Mouse (Mus musculus) adrenal gland, adult 18-20 months (tissue): ENCODE results near the gene Atxn1. TPM values are rescaled to one million over a fixed set of nuclear protein-coding genes. Genes with fewer than 3 reads are reported as not detected.

ENCODE experiments used
- DNase-seq, 2 experiments: peaks; one replicate each; pipeline ENCODE4 v3.0.0; 2021 to 2022; ENCODE audit warnings: low spot score in 2 of 2
- total RNA-seq, 2 experiments: library from RNA; stranded (reverse); gene quantifications; 1 replicate in 1 of 2; 2 replicates in 1 of 2; pipeline ENCODE4 v1.2.3; 2021

The Atxn1 gene
- total RNA-seq, 2 experiments from 2014 or later = 27.4 to 30.4 TPM

DNA sequence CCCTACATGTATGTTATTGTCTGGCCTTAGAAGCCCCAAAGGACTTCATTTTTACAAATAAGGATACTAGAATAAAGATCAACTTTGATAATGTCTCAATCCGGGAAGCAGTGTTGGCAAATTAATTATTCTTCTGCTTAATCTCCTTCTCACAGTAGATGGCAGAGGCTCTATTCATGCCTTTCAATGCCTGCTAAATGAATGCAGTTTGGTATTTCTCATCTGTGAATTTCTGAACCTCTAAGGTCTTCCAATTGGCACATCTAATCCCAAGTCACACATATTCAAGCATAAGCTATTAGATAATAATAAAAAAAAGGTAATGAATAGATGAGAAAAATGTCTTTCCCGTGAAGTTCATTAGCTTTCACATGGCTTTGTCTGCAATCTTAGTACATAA, 365.0 kb downstream of the Atxn1 start:
- no peak for DNase-seq

GRCm38 (mm10) chr13:45595416-45595815, 369.4 kb downstream of the Atxn1 start:
- DNase-seq = no peak

DNA sequence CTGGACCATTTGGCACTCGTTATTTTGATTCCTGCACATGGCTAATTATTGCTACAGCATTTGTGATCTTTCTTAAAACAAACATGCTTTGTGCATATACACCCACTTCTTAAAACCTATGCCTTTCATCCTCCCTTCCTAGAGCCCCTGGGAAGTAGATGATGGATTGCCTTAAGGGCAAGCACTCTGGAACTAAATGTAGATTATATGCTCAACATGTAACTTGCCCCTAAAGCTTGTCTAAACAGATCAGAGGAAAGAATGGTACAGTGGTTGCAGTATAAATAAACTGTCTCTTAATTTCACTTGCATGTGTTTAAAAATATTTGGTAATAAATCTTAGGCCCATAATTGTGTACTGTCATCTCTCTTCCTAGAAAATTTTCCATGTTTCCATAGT, 370.9 kb downstream of the Atxn1 start:
- no peak for DNase-seq

DNA sequence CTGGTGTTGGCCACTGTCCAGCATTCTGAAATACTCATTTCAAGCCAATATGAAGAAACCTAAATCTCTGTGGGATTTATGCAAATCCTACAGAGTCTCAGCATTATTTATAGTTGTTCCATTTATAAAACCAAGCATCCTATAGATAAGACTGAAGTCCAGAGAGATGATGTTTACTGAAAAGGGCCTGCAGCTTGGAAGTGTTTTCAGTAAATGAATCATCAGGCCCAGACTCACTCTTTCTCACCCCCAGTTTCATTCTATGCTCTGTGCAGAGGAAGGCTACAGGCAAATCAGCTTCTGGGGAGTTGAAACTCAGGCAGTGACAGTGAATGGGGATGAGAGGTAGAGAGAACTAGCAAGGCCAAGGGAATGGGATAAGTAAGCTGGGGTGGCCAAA, 373.9 kb downstream of the Atxn1 start:
- DNase-seq = no peak

DNA sequence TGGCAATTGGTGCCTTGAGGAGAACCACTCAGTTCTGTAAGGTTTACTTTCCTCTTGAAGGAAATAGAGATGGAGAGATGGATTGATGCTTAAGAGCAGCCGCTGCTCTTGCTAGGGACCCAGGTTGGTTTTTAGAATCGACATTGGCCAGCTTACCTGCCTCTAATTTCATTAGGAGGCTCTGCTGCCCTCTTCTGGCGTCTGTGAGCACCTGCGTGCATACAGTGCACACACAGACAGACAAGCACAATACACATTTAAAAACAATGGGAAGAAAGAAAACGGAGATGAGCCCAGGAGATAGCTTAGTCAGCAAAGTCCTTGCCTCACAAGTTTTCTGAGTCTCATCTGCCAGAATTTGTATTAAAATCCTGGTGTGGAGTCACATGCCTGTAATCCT, 381.7 kb downstream of the Atxn1 start:
- no peak for DNase-seq

DNA sequence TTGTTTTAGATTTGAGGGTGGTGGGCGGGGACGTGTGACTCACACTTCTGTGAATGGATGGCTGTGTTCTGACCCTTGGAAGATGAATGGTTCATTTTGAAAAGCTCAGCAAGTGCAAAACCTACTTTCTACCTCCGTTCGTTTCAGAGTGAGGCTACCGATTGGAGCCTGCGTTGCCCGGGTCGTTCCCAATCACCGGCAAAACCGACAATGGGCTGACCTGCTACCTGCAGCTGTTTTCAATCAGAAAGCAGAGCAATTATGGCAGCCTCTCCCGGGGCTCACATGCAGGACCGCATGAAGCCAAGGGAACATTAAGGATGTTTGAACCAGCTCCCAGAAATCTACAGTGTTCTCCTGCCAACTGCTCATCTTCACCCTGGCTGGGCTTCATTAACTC, 382.5 kb downstream of the Atxn1 start:
- DNase-seq = no peak

DNA sequence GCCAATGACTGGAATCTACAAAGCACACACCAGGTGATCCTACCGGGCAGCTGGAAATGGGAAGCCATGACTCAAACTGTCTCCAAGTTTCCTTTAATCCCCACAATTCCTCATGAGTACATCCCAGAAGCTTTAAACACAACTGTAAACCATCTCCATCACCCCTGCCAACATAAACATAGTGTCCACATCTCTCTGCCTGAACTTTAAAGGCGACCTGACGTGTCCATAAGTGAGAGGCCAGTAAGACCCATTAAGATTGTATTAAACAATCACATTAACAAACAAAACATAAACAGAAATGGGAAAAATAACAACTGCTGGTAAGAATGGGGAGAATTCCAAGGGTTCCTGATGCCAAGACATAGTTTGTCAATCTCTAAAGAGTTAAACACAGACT, 385.1 kb downstream of the Atxn1 start:
- no peak for DNase-seq

DNA sequence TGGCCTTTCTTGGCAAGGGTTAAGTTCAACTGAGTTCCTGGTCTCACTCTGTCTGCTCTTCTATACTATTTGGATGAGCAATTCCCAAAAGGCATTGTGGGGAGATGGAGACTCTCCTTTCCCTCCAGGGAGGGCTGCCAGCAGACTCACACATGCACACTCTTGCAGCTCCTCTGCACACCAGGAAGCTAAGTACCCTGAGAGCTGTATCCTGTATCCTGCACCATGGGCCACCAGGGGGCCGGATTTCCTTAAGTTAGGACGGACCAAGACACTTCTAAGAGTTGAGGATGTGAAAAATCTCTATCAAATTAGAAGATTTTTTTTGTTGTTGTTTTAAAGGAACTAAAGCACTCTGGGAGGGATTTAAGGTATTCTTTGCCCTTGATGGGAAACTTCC, 387.0 kb downstream of the Atxn1 start:
- peak in 1 of 2 experiments; percentile 34 for DNase-seq

DNA sequence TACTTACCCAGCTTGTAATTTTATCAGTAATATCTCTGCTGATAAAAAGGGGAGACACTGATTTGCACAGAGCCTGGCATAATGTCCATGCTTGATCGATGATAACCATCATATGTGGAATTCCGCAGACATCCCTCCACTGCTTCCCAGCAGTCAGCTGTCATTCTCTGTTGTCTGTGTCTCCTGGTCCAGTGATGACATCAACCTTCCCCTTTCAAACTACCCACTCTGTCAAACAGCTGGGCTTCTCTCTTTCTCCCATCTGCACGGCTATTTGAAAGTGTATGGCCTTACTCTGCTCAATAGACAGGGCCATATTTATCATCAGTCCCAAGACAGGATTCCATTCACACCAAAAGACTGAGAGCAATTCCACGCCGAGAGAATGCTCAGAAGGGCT, 387.4 kb downstream of the Atxn1 start:
- no peak for DNase-seq

DNA sequence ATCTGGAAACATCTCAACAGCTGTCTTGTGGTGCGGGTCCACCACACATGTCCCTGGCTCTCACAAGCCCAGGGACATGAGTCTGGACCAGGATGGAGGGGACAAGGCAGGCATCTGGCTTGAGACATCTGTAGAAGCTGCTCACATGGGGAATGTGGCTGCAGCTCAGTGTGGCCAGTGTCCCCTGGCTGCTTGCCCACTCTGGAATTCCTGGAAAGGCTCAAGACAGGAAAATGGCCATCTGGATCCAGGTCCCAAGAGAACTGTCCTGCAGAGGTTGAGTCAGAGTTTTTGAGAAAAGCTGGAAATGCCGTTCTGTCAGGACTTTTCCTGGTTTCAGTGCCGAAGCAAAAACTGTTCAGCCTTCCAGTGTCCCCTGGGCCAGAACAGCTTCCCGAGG, 388.6 kb downstream of the Atxn1 start:
- DNase-seq = peak; percentile 29 to 49

DNA sequence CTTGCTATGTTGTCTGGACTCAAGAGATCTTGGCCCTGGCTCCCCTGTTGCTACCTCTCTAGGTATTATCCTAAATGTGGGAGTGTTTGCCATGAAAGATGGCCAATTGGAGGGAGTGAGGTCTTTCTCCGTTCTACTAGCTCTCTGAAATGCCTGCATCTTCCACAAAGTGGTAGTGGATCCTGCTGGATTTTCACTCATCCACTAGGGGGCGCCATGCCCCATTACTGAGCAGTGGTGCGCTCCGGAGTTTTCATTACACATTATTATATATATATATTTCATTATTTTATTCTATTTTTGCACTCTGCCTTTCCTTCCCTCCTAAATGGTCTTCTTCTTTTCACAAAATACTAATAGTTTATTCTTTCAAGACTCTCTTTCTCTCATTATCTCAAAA, 392.0 kb downstream of the Atxn1 start:
- peak; percentile 58 to 69 for DNase-seq

GRCm38 (mm10) chr13:45571795-45572262, 393.0 kb downstream of the Atxn1 start:
- DNase-seq = peak; percentile 77 to 79

DNA sequence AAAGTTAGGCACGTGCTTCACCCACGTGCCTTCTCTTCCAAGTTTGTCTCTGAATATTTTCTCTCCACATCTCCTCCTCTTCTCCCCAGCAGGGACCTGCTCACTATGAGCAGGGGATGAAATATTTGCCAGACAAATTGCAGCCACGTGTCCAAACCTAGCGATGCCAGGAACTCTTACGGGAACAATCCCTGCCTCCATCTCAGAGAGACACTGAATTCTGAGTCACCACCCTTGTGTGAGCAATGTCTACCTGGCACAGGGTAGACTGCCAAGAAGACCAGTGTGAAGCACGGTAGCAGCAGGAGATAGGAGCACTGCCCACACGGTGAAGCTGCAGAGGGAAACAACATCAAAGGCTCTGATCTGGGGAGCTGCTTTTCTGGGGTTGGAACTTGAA, 394.9 kb downstream of the Atxn1 start:
- DNase-seq = no peak

DNA sequence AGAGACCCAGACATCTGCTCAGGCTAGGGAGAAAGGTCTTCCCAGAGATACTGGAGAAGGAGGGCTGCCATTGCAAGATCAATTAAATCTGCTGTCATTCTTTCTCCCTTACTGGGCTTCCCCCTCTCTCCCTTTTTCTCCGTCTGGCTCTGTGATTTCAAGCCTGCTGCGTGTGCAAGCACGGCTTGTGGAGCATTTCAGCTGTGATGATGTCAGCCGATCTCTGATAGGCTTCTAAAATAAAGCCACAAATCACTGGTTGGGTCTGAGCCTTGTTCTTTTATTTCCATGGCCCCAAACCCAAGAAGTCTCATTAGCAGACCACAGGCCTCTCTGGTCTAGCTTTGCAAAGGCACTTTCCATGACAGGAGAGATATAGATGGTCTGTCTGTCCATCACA, 399.9 kb downstream of the Atxn1 start:
- no peak for DNase-seq

- DNase-seq = no peak
Measured at GRCm38 (mm10) chr13:45562011-45562410, 402.8 kb downstream of the Atxn1 start.

DNA sequence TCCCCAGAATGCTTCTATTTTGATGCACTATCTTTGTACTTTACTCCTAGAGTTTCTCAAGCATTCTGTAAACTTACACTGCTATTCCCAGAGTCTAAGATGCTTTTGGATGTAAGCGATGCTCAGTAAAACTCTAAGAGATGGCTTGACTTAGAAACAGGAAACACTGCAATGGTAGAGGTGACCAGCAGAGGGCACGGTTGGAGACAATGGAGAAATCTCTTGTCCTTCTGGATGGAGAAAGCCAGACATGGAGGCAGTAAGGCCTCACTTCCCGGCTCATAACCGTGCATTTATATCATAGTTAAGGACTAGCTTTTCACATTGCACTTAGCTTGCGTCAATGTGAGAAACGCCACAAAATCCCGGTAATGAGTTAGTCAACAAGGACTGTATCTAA, 404.3 kb downstream of the Atxn1 start:
- DNase-seq = no peak

DNA sequence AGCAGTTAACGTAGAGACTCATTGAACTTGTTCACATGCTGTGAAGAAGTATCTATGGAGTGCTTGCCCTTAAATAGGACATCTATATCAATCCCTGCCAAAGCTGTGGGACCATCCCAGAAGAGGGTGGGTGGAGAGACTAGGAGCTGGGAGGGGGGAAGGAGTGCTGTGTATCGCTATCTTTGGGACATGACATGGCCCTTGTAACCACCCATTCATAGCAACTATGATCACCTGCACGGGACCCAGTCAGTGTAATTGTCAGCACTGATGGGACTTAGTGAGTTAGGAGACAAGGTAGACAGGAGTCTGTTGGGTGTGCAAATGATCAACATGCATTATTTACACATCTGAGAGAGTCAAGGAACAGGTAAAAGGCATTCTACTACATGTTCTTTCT, 405.6 kb downstream of the Atxn1 start:
- no peak for DNase-seq

GRCm38 (mm10) chr13:45558367-45558766, 406.4 kb downstream of the Atxn1 start:
- no peak for DNase-seq

DNA sequence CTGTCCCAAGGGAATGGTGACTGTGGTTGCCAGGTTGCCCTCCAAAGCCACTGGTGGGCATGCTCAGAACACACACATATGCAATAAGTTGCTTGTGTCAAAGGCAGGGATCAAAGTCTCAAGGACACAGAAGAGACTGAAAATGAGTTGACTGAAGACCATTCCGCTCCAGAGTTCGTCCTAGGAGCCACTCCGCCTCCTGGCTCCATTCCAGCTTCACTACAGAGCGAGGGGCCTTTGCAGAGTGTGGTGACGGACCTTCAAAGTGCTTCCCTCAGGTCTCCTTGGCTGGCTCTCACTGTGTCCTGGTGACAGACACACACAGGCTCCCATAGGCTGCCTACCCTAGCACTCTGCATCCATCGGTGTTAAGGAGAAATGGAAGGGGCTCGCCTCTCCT, 411.1 kb downstream of the Atxn1 start:
- DNase-seq = no peak

DNA sequence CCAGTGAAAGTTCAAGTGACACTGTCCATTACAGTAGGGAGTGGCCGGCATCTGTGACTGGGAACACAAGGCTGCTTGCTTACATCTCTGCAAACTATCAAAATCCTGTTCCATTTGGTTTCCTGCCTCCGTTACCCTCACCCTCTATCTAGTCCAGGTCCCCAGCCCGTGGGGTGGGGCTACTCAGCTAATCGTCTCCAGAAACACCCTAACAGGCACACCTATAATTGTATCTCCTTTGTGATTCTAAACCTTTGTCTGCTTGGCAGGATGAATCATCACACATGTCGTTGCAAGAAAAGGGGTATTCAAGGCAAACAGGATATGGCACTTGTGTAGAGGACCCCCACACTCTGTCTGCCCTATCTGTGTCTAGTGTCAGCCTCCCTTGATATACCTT, 417.3 kb downstream of the Atxn1 start:
- DNase-seq = no peak

- no peak for DNase-seq
Measured at GRCm38 (mm10) chr13:45546946-45547345, 417.9 kb downstream of the Atxn1 start.

- DNase-seq = no peak
Measured at GRCm38 (mm10) chr13:45545974-45546373, 418.8 kb downstream of the Atxn1 start.

DNA sequence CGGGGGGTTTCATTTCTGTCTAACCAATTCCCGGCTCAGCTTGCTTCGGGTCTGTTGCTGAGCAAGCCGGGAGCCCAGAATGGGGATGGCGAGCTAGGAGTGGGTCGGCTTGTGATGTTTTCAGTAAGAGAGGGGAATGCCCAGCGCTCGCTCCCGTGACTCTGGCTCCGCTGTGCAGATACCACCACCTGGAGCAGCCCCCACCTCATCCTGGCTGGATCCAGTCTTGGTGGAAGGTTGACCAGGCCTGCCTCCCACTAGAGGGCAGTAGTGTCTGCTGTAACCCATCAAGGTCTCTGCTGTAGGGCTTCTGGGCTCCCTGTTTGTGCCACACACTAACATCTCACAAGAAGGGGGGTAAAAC, 425.6 kb downstream of the Atxn1 start:
- DNase-seq = peak; percentile 64 to 67

GRCm38 (mm10) chr13:45538532-45539204, 426.1 kb downstream of the Atxn1 start:
- DNase-seq = peak; percentile 38 to 46
